Mouse (Mus musculus): ENCODE results near the gene Clk3. TPM values are rescaled to one million over a fixed set of nuclear protein-coding genes. Genes with fewer than 3 reads are reported as not detected.

Gene Clk3
- 75.6 TPM for polyA plus RNA-seq (2021)

- no peaks in the 10 kb centered on the region for H3K27me3 ChIP-seq
- DNase-seq (ENCODE audit: low read depth, low spot score) (no peak), ATAC-seq (peak; percentile 45)
- no peak for TF ChIP-seq CTCF (IDR thresholded peaks at IDR 0.05)
- ChIA-PET CTCF (no interaction called here), POLR2A (interaction anchor here (0.5 to 1.4 kb wide), 4 partner anchors 9 to 109 kb away, joined by 3 to 4 read pairs (median 4); no protein-coding TSS in a partner anchor)
- in situ Hi-C loops (cut with MboI; ENCODE audit: low pct_unique_long_range_greater_than_20kb), result no loop called here
These were observed at the start of gene Clk3 for GRCm38 (mm10) chr9:57765364-57766351. Gene Clk3 (minus strand): TSS chr9:57765860.

GRCm38 (mm10) chr9:57814866-57815265 is 49.2 kb upstream of the Clk3 start:
- in situ Hi-C loops (cut with MboI; ENCODE audit: low pct_unique_long_range_greater_than_20kb), result no loop called here
- no peak for ATAC-seq
- DNase-seq (ENCODE audit: low read depth, low spot score), result no peak
- H3K27me3 ChIP-seq, result no peaks in the 10 kb centered on the region
- POLR2A ChIA-PET, result no interaction called here
- no peak for TF ChIP-seq CTCF (IDR thresholded peaks at IDR 0.05)
- CTCF ChIA-PET, result no interaction called here

DNA sequence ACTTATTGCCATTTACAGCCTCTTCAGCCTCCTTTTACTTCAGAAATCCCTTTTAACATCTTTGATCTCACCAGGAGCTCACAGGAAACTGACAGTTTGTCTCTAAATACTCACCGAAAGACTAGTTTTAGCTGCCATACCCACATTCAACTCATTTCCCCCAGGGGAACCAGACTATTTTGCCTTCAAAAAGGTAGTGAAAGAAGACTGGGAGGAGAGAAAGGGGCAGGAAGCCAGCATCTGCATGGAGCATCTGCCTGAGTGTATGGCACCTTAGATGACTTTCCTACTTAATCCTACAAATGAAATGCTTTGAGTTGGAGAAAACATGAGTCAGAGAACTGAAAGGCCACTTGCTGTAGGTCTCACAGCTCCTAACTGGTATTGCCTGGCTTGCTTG is 48.4 kb upstream of the Clk3 start:
- ChIA-PET CTCF (no interaction called here), POLR2A (no interaction called here)
- no peak for TF ChIP-seq CTCF (IDR thresholded peaks at IDR 0.05)
- in situ Hi-C loops (cut with MboI; ENCODE audit: low pct_unique_long_range_greater_than_20kb), result no loop called here
- no peak for ATAC-seq
- DNase-seq (ENCODE audit: low read depth, low spot score), result no peak
- no peaks in the 10 kb centered on the region for H3K27me3 ChIP-seq

- no peak for TF ChIP-seq CTCF (IDR thresholded peaks at IDR 0.05)
- ChIA-PET CTCF (no interaction called here), POLR2A (no interaction called here)
- no peak for ATAC-seq
- no peak for DNase-seq (ENCODE audit: low read depth, low spot score)
- in situ Hi-C loops (cut with MboI; ENCODE audit: low pct_unique_long_range_greater_than_20kb), result no loop called here
- no peaks in the 10 kb centered on the region for H3K27me3 ChIP-seq
These were observed 46.4 kb upstream of the Clk3 start for GRCm38 (mm10) chr9:57811793-57812733.

- TF ChIP-seq CTCF (IDR thresholded peaks at IDR 0.05), result no peak
- DNase-seq (ENCODE audit: low read depth, low spot score) (no peak), ATAC-seq (no peak)
- in situ Hi-C loops (cut with MboI; ENCODE audit: low pct_unique_long_range_greater_than_20kb), result no loop called here
- H3K27me3 ChIP-seq, result no peaks in the 10 kb centered on the region
- ChIA-PET POLR2A (no interaction called here), CTCF (interaction anchor here (0.7 kb wide), 1 partner anchor 31 kb away, joined by 3 read pairs; no protein-coding TSS in a partner anchor)
These were observed 45.0 kb upstream of the Clk3 start for GRCm38 (mm10) chr9:57810691-57811090.

DNA sequence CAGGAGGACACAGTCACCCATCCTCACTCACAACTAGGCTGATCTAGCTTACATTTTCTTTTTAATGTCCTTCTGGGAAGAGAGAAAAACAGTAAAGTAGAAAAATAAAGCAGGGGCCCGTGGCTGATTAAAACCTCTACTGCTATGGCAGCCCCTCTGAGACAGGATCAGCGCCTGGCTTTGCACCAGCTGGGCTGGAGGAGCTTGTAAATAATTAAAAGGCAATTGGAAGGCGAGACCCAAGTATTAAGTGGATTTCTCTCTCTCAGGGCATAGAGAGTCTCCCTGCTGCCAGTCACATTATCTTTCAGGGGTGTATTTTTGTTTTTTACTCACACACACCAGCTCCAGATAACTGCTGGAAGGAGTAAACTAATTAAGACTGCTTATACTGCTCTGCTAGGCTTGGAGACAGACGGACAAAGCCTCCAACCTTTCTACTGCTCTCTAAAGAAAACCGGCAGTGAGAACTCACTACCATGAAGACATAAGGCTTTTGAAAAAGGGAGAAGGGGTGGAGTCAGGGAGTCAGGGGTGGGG is 43.2 kb upstream of the Clk3 start:
- ATAC-seq (no peak), DNase-seq (ENCODE audit: low read depth, low spot score) (no peak)
- H3K27me3 ChIP-seq, result no peaks in the 10 kb centered on the region
- TF ChIP-seq CTCF (IDR thresholded peaks at IDR 0.05), result no peak
- CTCF ChIA-PET, result no interaction called here
- in situ Hi-C loops (cut with MboI; ENCODE audit: low pct_unique_long_range_greater_than_20kb), result no loop called here
- POLR2A ChIA-PET, result no interaction called here

DNA sequence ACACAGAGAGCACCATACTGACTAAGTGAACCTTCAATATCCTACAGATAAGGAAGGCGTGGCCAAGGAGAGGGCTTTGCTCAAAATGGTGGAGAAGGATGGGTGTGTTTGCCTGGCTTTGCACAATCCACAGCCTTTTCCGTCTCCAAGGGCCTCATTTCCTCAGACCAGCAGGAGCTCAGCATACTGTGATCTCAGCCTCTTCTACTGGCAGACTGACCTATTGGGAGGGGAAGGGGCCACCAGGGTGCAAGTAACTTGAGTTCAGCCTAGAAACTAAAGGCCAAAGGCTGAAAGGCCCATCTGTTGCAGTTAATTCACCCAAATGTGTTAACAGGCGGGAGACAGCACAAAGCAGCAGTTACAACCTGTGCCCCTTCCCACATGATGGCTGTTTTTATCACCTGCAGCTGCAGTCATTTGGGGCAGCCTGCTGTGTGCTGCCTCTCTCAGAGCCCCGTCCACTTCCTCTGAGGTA is 41.6 kb upstream of the Clk3 start:
- CTCF ChIA-PET, result interaction anchor here (1.3 to 1.4 kb wide), 2 partner anchors 11 to 19 kb away, joined by 3 to 4 read pairs; no protein-coding TSS in a partner anchor
- TF ChIP-seq CTCF (IDR thresholded peaks at IDR 0.05), result no peak
- POLR2A ChIA-PET, result interaction anchor here (0.8 kb wide), 1 partner anchor 29 kb away, joined by 4 read pairs; the partner anchor contains the start of gene Arid3b
- in situ Hi-C loops (cut with MboI; ENCODE audit: low pct_unique_long_range_greater_than_20kb), result no loop called here
- no peaks in the 10 kb centered on the region for H3K27me3 ChIP-seq
- ATAC-seq (no peak), DNase-seq (ENCODE audit: low read depth, low spot score) (no peak)

DNA sequence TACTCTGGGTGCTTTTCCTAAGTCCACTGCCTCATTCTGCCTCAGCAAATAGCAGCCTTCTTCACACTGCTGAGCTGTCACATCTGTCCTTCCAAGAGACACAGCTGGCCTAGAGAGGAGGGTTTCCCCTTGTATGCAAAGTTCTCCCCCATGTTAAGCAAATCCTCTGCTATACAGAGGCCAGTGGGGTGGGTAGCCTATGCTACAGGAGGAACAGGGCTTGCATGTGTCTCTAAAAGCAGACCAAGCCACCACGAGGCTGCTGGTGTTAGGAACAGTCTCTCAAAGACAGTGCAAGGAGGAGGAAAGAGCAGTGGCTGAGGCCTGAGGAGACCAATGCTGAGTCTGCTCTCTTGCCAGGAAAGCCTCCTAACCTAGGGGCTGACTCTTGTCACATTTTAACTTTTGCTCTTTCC is 40.4 kb upstream of the Clk3 start:
- in situ Hi-C loops (cut with MboI; ENCODE audit: low pct_unique_long_range_greater_than_20kb), result no loop called here
- ChIA-PET CTCF (no interaction called here), POLR2A (no interaction called here)
- no peak for DNase-seq (ENCODE audit: low read depth, low spot score)
- H3K27me3 ChIP-seq, result no peaks in the 10 kb centered on the region
- TF ChIP-seq CTCF (IDR thresholded peaks at IDR 0.05), result no peak
- ATAC-seq, result no peak

GRCm38 (mm10) chr9:57805087-57805737 is 39.6 kb upstream of the Clk3 start:
- ChIA-PET CTCF (no interaction called here), POLR2A (no interaction called here)
- ATAC-seq (no peak), DNase-seq (ENCODE audit: low read depth, low spot score) (no peak)
- in situ Hi-C loops (cut with MboI; ENCODE audit: low pct_unique_long_range_greater_than_20kb), result no loop called here
- no peak for TF ChIP-seq CTCF (IDR thresholded peaks at IDR 0.05)
- no peaks in the 10 kb centered on the region for H3K27me3 ChIP-seq

- H3K27me3 ChIP-seq, result no peaks in the 10 kb centered on the region
- POLR2A ChIA-PET, result no interaction called here
- no peak for TF ChIP-seq CTCF (IDR thresholded peaks at IDR 0.05)
- in situ Hi-C loops (cut with MboI; ENCODE audit: low pct_unique_long_range_greater_than_20kb), result no loop called here
- CTCF ChIA-PET, result no interaction called here
- no peak for ATAC-seq
- DNase-seq (ENCODE audit: low read depth, low spot score), result no peak
These were observed 38.2 kb upstream of the Clk3 start for GRCm38 (mm10) chr9:57803839-57804238.

Data from Patski (cell line).